In genomic region chr10:79797326-79797725, GRCm38 (mm10) we compare ENCODE assay signal across 10 mouse cellular contexts. TPM values are rescaled to one million over a fixed set of nuclear protein-coding genes. Genes with fewer than 3 reads are reported as not detected.
DNase-seq lines count a peak whose midpoint lies in the region; ATAC-seq and TF ChIP-seq lines count a peak whose summit lies in the region.
"Had no signal": no experiment of that assay in that cellular context is flagged by ENCODE, and none has a peak within 500 bp of the region (broad histone marks: within the 10 kb centered on the region; RNA-seq: fewer than 3 reads in every experiment).

No protein-coding gene starts in this region.

- no peak overlapping the region for H3K4me2 ChIP-seq in kidney, embryonic 16.5 days (replicated peaks; ENCODE audit: low read depth, low read length)
- peak overlapping the region; percentile 13; the same call in 1 of the 2 replicates for H3K4me2 ChIP-seq in embryonic facial prominence, embryonic 11.5 days (ENCODE audit: low read depth, low read length)
- peak overlapping the region; percentile 37 for H3K4me2 ChIP-seq in midbrain, embryonic 14.5 days (ENCODE audit: low read length)
- H3K4me2 ChIP-seq in lung, postnatal 0 days (replicated peaks; ENCODE audit: low read depth, low read length) = no peak overlapping the region

- intact Hi-C loops in heart, postnatal 14 days (cut with DNase I) = no loop called here

- no peak for TF ChIP-seq EP300 in lung, postnatal 0 days (IDR thresholded peaks at IDR 0.05)

- 32% methylated on average over 15 of the region's 15 CpGs for WGBS in kidney, embryonic 16.5 days
- 45% methylated on average over 15 of the region's 15 CpGs for WGBS in embryonic facial prominence, embryonic 11.5 days
- 48% methylated on average over 15 of the region's 15 CpGs for WGBS in midbrain, embryonic 14.5 days
- WGBS in lung, postnatal 0 days = 49% methylated on average over 15 of the region's 15 CpGs

- H3K9ac ChIP-seq in kidney, embryonic 16.5 days (replicated peaks; ENCODE audit: low read length) = peak overlapping the region; percentile 41
- H3K9ac ChIP-seq in embryonic facial prominence, embryonic 11.5 days (replicated peaks; ENCODE audit: low read length) = no peak overlapping the region
- peak overlapping the region; percentile 18; the same call in 1 of the 2 replicates for H3K9ac ChIP-seq in midbrain, embryonic 14.5 days (replicated peaks; ENCODE audit: low read length)
- H3K9ac ChIP-seq in lung, postnatal 0 days (replicated peaks; ENCODE audit: low read depth) = no peak overlapping the region

- 0 out of 2 replicates have a peak overlapping the region, but pooled peaks have one; percentile 20 for H3K27ac ChIP-seq in kidney, embryonic 16.5 days (ENCODE audit: low read length)
- no peak overlapping the region for H3K27ac ChIP-seq in embryonic facial prominence, embryonic 11.5 days (replicated peaks; ENCODE audit: low read depth, low read length)
- peak overlapping the region; percentile 55 for H3K27ac ChIP-seq in midbrain, embryonic 14.5 days (replicated peaks; ENCODE audit: low read depth, low read length)
- H3K27ac ChIP-seq in lung, postnatal 0 days (ENCODE audit: low read length) = no peak overlapping the region

- no peaks in the 10 kb centered on the region for H3K9me3 ChIP-seq in kidney, embryonic 16.5 days (ENCODE audit: low read length)
- H3K9me3 ChIP-seq in embryonic facial prominence, embryonic 11.5 days (replicated peaks; ENCODE audit: control insufficient read depth, low read length) = no peaks in the 10 kb centered on the region
- H3K9me3 ChIP-seq in midbrain, embryonic 14.5 days (ENCODE audit: control insufficient read depth, low read length) = no peaks in the 10 kb centered on the region
- H3K9me3 ChIP-seq in lung, postnatal 0 days (ENCODE audit: low read length) = no peaks in the 10 kb centered on the region

- no peak overlapping the region for H3K4me3 ChIP-seq in kidney, embryonic 16.5 days (ENCODE audit: low read length)
- H3K4me3 ChIP-seq in embryonic facial prominence, embryonic 11.5 days (ENCODE audit: low read depth, low read length) = no peak overlapping the region
- no peak overlapping the region; the same call in 1 of the 2 replicates for H3K4me3 ChIP-seq in midbrain, embryonic 14.5 days (replicated peaks; ENCODE audit: low read depth, low read length)
- no peak overlapping the region for H3K4me3 ChIP-seq in lung, postnatal 0 days (ENCODE audit: low read depth, low read length)

- peaks cover 64% of the 10 kb centered on the region for H3K4me1 ChIP-seq in kidney, embryonic 16.5 days (ENCODE audit: insufficient read depth, low read length)
- H3K4me1 ChIP-seq in embryonic facial prominence, embryonic 11.5 days (ENCODE audit: control insufficient read depth, insufficient read depth, low read length) = peaks cover 12% of the 10 kb centered on the region
- H3K4me1 ChIP-seq in midbrain, embryonic 14.5 days (ENCODE audit: control insufficient read depth, insufficient read depth, low read length) = peaks cover 32% of the 10 kb centered on the region
- peaks cover 10% of the 10 kb centered on the region; the same call in 1 of the 2 replicates for H3K4me1 ChIP-seq in lung, postnatal 0 days (ENCODE audit: insufficient read depth, low read depth, low read length)

- no peaks in the 10 kb centered on the region for H3K27me3 ChIP-seq in kidney, embryonic 16.5 days (ENCODE audit: insufficient read depth, low read length)
- H3K27me3 ChIP-seq in embryonic facial prominence, embryonic 11.5 days (ENCODE audit: control insufficient read depth, insufficient read depth, low read length) = no peaks in the 10 kb centered on the region
- H3K27me3 ChIP-seq in midbrain, embryonic 14.5 days (ENCODE audit: control insufficient read depth, insufficient read depth, low read length) = no peaks in the 10 kb centered on the region
- no peaks in the 10 kb centered on the region for H3K27me3 ChIP-seq in lung, postnatal 0 days (replicated peaks; ENCODE audit: insufficient read depth, low read length)

- DNase-seq in kidney, postnatal 14 days = no peak
- no peak for DNase-seq in embryonic facial prominence, embryonic 11.5 days (ENCODE audit: low spot score)
- DNase-seq in heart, postnatal 14 days = peak; percentile 50 to 67
- DNase-seq in midbrain, embryonic 14.5 days = no peak
- no peak for DNase-seq in lung, postnatal 0 days (ENCODE audit: low spot score)
- DNase-seq in retina, embryonic 14.5 days (ENCODE audit: low spot score) = no peak
- DNase-seq in testis, postnatal 14 days (ENCODE audit: low spot score) = no peak
- DNase-seq: cerebellum, adult 2 months had no signal

- ATAC-seq in kidney, embryonic 16.5 days (ENCODE audit: low FRiP score, low TSS enrichment) = no peak
- ATAC-seq in embryonic facial prominence, embryonic 11.5 days (replicated peaks; ENCODE audit: insufficient number of reproducible peaks, low FRiP score, low TSS enrichment, low read depth) = no peak
- ATAC-seq in midbrain, embryonic 14.5 days (ENCODE audit: low FRiP score, low TSS enrichment) = no peak
- no peak for ATAC-seq in lung, postnatal 0 days

- no peaks in the 10 kb centered on the region for H3K36me3 ChIP-seq in kidney, embryonic 16.5 days (ENCODE audit: insufficient read depth, low read length)
- H3K36me3 ChIP-seq in embryonic facial prominence, embryonic 11.5 days (replicated peaks; ENCODE audit: control insufficient read depth, insufficient read depth, low read depth, low read length) = no peaks in the 10 kb centered on the region
- H3K36me3 ChIP-seq in midbrain, embryonic 14.5 days (ENCODE audit: control insufficient read depth, insufficient read depth, low read length) = no peaks in the 10 kb centered on the region; the same call in 1 of the 2 replicates
- H3K36me3 ChIP-seq in lung, postnatal 0 days (ENCODE audit: insufficient read depth, low read length) = no peaks in the 10 kb centered on the region

- no peak for TF ChIP-seq CTCF in lung, postnatal 0 days (IDR thresholded peaks at IDR 0.05)

RNA-seq across cellular contexts. Expression of gene Palm, which starts 4.0 kb away (rescaled TPM):
- 190 and 194 TPM in 2 replicates for polyA plus RNA-seq in kidney, embryonic 16.5 days (2015; fragmentation: Nextera tagmentation; extraction: Ambion mirVana)
- 85.7 and 102 TPM in 2 replicates for polyA plus RNA-seq in embryonic facial prominence, embryonic 11.5 days (2014; fragmentation: Nextera tagmentation; extraction: Ambion mirVana)
- 10 to 100 TPM; 71.8 to 86.5 TPM for total RNA-seq in heart, postnatal 14 days (2021)
- 270 and 307 TPM in 2 replicates for polyA plus RNA-seq in midbrain, embryonic 14.5 days (2014; fragmentation: Nextera tagmentation; extraction: Ambion mirVana)
- 29.6 and 30.8 TPM in 2 replicates for polyA plus RNA-seq in lung, postnatal 0 days (2015; fragmentation: Nextera tagmentation; extraction: Ambion mirVana)

RNA-seq across cellular contexts. Expression of gene Prss57, which starts 6.6 kb away (rescaled TPM):
- not detected in 2 replicates for polyA plus RNA-seq in kidney, embryonic 16.5 days (2015; fragmentation: Nextera tagmentation; extraction: Ambion mirVana)
- polyA plus RNA-seq in embryonic facial prominence, embryonic 11.5 days (2014; fragmentation: Nextera tagmentation; extraction: Ambion mirVana) = not detected in 2 replicates
- total RNA-seq in heart, postnatal 14 days (2021) = under 1 TPM in 1 of 2 experiments, not detected in 1; 0.51 TPM
- 0.30 TPM in 1 of 2 replicates, not detected in the other for polyA plus RNA-seq in midbrain, embryonic 14.5 days (2014; fragmentation: Nextera tagmentation; extraction: Ambion mirVana)
- 0.11 and 0.31 TPM in 2 replicates for polyA plus RNA-seq in lung, postnatal 0 days (2015; fragmentation: Nextera tagmentation; extraction: Ambion mirVana)
- total RNA-seq: liver, adult 2 months had no signal
- polyA plus RNA-seq: liver, adult 2 months had no signal

RNA-seq across cellular contexts. Expression of gene Fstl3, which starts 20.3 kb away (rescaled TPM):
- polyA plus RNA-seq in kidney, embryonic 16.5 days (2015; fragmentation: Nextera tagmentation; extraction: Ambion mirVana) = 23.9 and 26.4 TPM in 2 replicates
- polyA plus RNA-seq in embryonic facial prominence, embryonic 11.5 days (2014; fragmentation: Nextera tagmentation; extraction: Ambion mirVana) = 2.4 and 2.7 TPM in 2 replicates
- total RNA-seq in heart, postnatal 14 days (2021) = 1 to 10 TPM; 2.8 to 3.4 TPM
- 0.80 and 1.5 TPM in 2 replicates for polyA plus RNA-seq in midbrain, embryonic 14.5 days (2014; fragmentation: Nextera tagmentation; extraction: Ambion mirVana)
- 38.6 and 39.9 TPM in 2 replicates for polyA plus RNA-seq in lung, postnatal 0 days (2015; fragmentation: Nextera tagmentation; extraction: Ambion mirVana)

RNA-seq across cellular contexts. Expression of gene Misp, which starts 23.5 kb away (rescaled TPM):
- 18.2 and 18.5 TPM in 2 replicates for polyA plus RNA-seq in kidney, embryonic 16.5 days (2015; fragmentation: Nextera tagmentation; extraction: Ambion mirVana)
- 0.39 and 0.82 TPM in 2 replicates for polyA plus RNA-seq in embryonic facial prominence, embryonic 11.5 days (2014; fragmentation: Nextera tagmentation; extraction: Ambion mirVana)
- total RNA-seq in heart, postnatal 14 days (2021) = under 1 TPM; 0.26 to 0.54 TPM
- 0.45 and 1.5 TPM in 2 replicates for polyA plus RNA-seq in midbrain, embryonic 14.5 days (2014; fragmentation: Nextera tagmentation; extraction: Ambion mirVana)
- polyA plus RNA-seq in lung, postnatal 0 days (2015; fragmentation: Nextera tagmentation; extraction: Ambion mirVana) = 10.5 and 10.6 TPM in 2 replicates

RNA-seq across cellular contexts. Expression of gene Rnf126, which starts 30.6 kb away (rescaled TPM):
- polyA plus RNA-seq in kidney, embryonic 16.5 days (2015; fragmentation: Nextera tagmentation; extraction: Ambion mirVana) = 66.4 and 77.0 TPM in 2 replicates
- polyA plus RNA-seq in embryonic facial prominence, embryonic 11.5 days (2014; fragmentation: Nextera tagmentation; extraction: Ambion mirVana) = 65.1 and 72.7 TPM in 2 replicates
- total RNA-seq in heart, postnatal 14 days (2021) = 10 to 100 TPM; 25.9 to 26.7 TPM
- 92.8 and 94.6 TPM in 2 replicates for polyA plus RNA-seq in midbrain, embryonic 14.5 days (2014; fragmentation: Nextera tagmentation; extraction: Ambion mirVana)
- 40.5 and 45.9 TPM in 2 replicates for polyA plus RNA-seq in lung, postnatal 0 days (2015; fragmentation: Nextera tagmentation; extraction: Ambion mirVana)

Comparison
In these comparisons a context has a peak if more than half of its experiments do, and no peak if none do; other contexts are left out.
1. H3K27ac ChIP-seq: peak in kidney, embryonic 16.5 days (single experiment) and midbrain, embryonic 14.5 days (single experiment); none in embryonic facial prominence, embryonic 11.5 days (single experiment) and lung, postnatal 0 days (single experiment).
2. H3K4me2 ChIP-seq: peak in embryonic facial prominence, embryonic 11.5 days (single experiment) and midbrain, embryonic 14.5 days (single experiment); none in kidney, embryonic 16.5 days (single experiment) and lung, postnatal 0 days (single experiment).
3. H3K9ac ChIP-seq: peak in kidney, embryonic 16.5 days (single experiment) and midbrain, embryonic 14.5 days (single experiment); none in embryonic facial prominence, embryonic 11.5 days (single experiment) and lung, postnatal 0 days (single experiment).
4. DNase-seq: peak in heart, postnatal 14 days (2 of 2); none in kidney, postnatal 14 days (single experiment), embryonic facial prominence, embryonic 11.5 days (single experiment), midbrain, embryonic 14.5 days (single experiment), lung, postnatal 0 days (single experiment), retina, embryonic 14.5 days (single experiment) and testis, postnatal 14 days (single experiment).